Mouse (Mus musculus): ENCODE data around the gene Trpc4. TPM values are rescaled to one million over a fixed set of nuclear protein-coding genes. Genes with fewer than 3 reads are reported as not detected.
A peak's percentile ranks its signal among the peaks of the same experiment; 100 is the strongest.

Trpc4 gene
- 0.63 and 0.74 TPM in 2 replicates for polyA plus RNA-seq (2012; rRNA removed)

- 2% methylated on average over 36 of the region's 36 CpGs for WGBS
- DNase-seq (ENCODE audit: low read depth, low spot score): no peak
These were observed at the start of gene Trpc4 for GRCm38 (mm10) chr3:54155639-54156315. TSS of gene Trpc4 (plus strand) at chr3:54156035.

GRCm38 (mm10) chr3:54111489-54111888, 44.3 kb upstream of the Trpc4 start:
- 77% methylated on average over 9 of the region's 9 CpGs for WGBS
- DNase-seq (ENCODE audit: low read depth, low spot score): no peak

- WGBS: 73% methylated on average over 5 of the region's 5 CpGs
- no peak for DNase-seq (ENCODE audit: low read depth, low spot score)
These were observed 20.5 kb upstream of the Trpc4 start for GRCm38 (mm10) chr3:54135376-54135775.

- DNase-seq (ENCODE audit: low read depth, low spot score): no peak
- 89% methylated on average over 2 of the region's 2 CpGs for WGBS
These were observed 14.5 kb upstream of the Trpc4 start for GRCm38 (mm10) chr3:54141376-54141775.

- WGBS: 9% methylated on average over 16 of the region's 16 CpGs
- no peak for DNase-seq (ENCODE audit: low read depth, low spot score)
These were observed 794 bp upstream of the Trpc4 start for GRCm38 (mm10) chr3:54154844-54155638.

- no peak for DNase-seq (ENCODE audit: low read depth, low spot score)
- 1% methylated on average over 28 of the region's 28 CpGs for WGBS
These were observed 623 bp downstream of the Trpc4 start for GRCm38 (mm10) chr3:54156316-54157000.

- peak; percentile 94 for DNase-seq (ENCODE audit: low read depth, low spot score)
These were observed 14.9 kb downstream of the Trpc4 start for GRCm38 (mm10) chr3:54170701-54171100.

GRCm38 (mm10) chr3:54177296-54177695, 21.5 kb downstream of the Trpc4 start:
- WGBS: 69% methylated on average over 1 of the region's 1 CpGs

GRCm38 (mm10) chr3:54190932-54191668, 35.3 kb downstream of the Trpc4 start:
- WGBS: 71% methylated on average over 6 of the region's 6 CpGs
- no peak for DNase-seq (ENCODE audit: low read depth, low spot score)

More at GRCm38 (mm10) chr3:54177296-54177695, 21.5 kb downstream of the Trpc4 start:
- DNase-seq (ENCODE audit: low read depth, low spot score): no peak

GRCm38 (mm10) chr3:54201231-54201630, 45.4 kb downstream of the Trpc4 start:
- WGBS: 82% methylated on average over 5 of the region's 5 CpGs
- DNase-seq (ENCODE audit: low read depth, low spot score): no peak

GRCm38 (mm10) chr3:54204386-54204785, 48.6 kb downstream of the Trpc4 start:
- no peak for DNase-seq (ENCODE audit: low read depth, low spot score)
- 71% methylated on average over 5 of the region's 5 CpGs for WGBS

- DNase-seq (ENCODE audit: low read depth, low spot score): no peak
- WGBS: 59% methylated on average over 3 of the region's 3 CpGs
These were observed 54.3 kb downstream of the Trpc4 start for GRCm38 (mm10) chr3:54210112-54210511.

- no peak for DNase-seq (ENCODE audit: low read depth, low spot score)
- WGBS: 96% methylated on average over 1 of the region's 1 CpGs
These were observed 55.6 kb downstream of the Trpc4 start for GRCm38 (mm10) chr3:54211441-54211840.

- WGBS: 77% methylated on average over 8 of the region's 8 CpGs
- no peak for DNase-seq (ENCODE audit: low read depth, low spot score)
These were observed 66.7 kb downstream of the Trpc4 start for GRCm38 (mm10) chr3:54222549-54222948.

GRCm38 (mm10) chr3:54228463-54228862, 72.6 kb downstream of the Trpc4 start:
- DNase-seq (ENCODE audit: low read depth, low spot score): no peak

GRCm38 (mm10) chr3:54238891-54239290, 83.1 kb downstream of the Trpc4 start:
- DNase-seq (ENCODE audit: low read depth, low spot score): peak; percentile 24
- WGBS: 22% methylated on average over 5 of the region's 5 CpGs

More at GRCm38 (mm10) chr3:54228463-54228862, 72.6 kb downstream of the Trpc4 start:
- WGBS: 59% methylated on average over 4 of the region's 4 CpGs

GRCm38 (mm10) chr3:54239426-54239825, 83.6 kb downstream of the Trpc4 start:
- 84% methylated on average over 7 of the region's 7 CpGs for WGBS
- no peak for DNase-seq (ENCODE audit: low read depth, low spot score)

GRCm38 (mm10) chr3:54243136-54243535, 87.3 kb downstream of the Trpc4 start:
- 91% methylated on average over 1 of the region's 1 CpGs for WGBS
- DNase-seq (ENCODE audit: low read depth, low spot score): no peak

GRCm38 (mm10) chr3:54244729-54245465, 89.1 kb downstream of the Trpc4 start:
- no peak for DNase-seq (ENCODE audit: low read depth, low spot score)
- WGBS: 55% methylated on average over 4 of the region's 4 CpGs
